Mouse (Mus musculus): ENCODE data around the gene Gm17334.

DNA sequence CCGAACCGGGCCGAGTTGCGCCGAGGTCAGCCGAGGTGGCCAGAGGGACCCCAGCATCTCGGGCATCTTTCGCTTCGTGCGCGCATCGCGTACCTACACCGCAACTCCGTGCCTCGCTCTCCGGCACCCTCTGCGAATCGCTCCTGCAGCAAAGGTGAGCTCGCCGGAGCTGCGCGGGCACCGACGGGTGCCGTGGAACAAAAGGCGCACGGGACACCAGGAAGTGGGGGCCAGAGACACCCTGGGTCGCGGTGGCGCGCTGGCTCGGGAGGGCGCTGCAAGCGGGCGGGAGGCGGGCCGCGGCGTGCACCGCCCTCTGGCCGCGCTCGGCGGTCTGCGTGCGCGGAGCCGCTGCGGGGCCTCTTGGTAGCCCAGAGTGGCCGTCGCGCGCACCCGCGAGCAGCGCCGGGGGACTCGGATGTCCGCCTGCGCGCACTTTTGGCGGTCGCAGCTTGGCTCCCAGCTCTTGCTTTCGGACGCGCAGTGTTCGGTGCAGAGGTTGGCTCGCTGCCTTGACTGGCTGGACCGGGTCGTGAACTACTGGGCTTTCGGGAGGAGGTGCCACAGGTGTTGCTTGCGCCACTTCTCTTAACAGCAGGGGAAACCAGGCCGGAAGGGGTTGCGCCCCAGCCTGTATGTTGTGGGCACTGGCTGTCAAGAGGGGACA, 2.7 kb downstream of the Gm17334 start:
- TF ChIP-seq CTCF (IDR thresholded peaks at IDR 0.05; ENCODE audit: borderline replicate concordance, insufficient read depth, low read depth, low read length) (no peak), POLR2A (IDR thresholded peaks at IDR 0.05; ENCODE audit: borderline replicate concordance, insufficient read depth, low read length) (no peak)
